ENCODE assay signal across 8 mouse cellular contexts in the genomic region with DNA sequence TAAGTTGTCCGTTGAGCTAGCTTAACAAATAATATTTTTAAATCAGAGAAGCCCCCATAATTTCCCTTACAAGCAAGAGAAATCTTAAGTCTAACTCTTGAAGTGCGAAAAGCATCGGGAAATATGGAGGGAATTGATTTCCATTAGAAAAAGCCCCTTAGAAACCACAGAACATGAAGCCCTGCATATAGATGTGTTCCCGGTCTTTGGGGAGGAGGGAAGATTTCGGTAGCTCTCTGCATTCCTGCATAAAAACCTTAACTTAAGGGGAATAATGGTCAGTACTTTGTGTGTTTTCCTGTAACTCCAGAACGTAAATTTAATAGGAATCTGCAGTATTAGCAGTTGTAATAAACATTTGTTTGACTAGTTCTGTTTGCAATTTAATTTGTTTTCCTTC.
DNase-seq lines count a peak whose midpoint lies in the region; ATAC-seq and TF ChIP-seq lines count a peak whose summit lies in the region.

No protein-coding gene starts in this region.

- peaks cover 10% of the 10 kb centered on the region for H3K4me1 ChIP-seq in cerebellum, adult 2 months (ENCODE audit: control insufficient read depth, insufficient read depth, low read length)
- H3K4me1 ChIP-seq in forebrain, embryonic 13.5 days, result peaks cover 41% of the 10 kb centered on the region
- H3K4me1 ChIP-seq in liver, embryonic 13.5 days (replicated peaks), result peaks cover 13% of the 10 kb centered on the region

- no peak for TF ChIP-seq CTCF in cerebellum, adult 2 months (IDR thresholded peaks at IDR 0.05; ENCODE audit: borderline replicate concordance, insufficient read depth, low read depth, low read length)

- peak overlapping the region; percentile 59 for H3K4me3 ChIP-seq in cerebellum, adult 2 months (replicated peaks; ENCODE audit: insufficient read depth, low read depth, low read length)
- peak overlapping the region; percentile 47 for H3K4me3 ChIP-seq in forebrain, embryonic 13.5 days
- H3K4me3 ChIP-seq in liver, embryonic 13.5 days (replicated peaks), result peak overlapping the region; percentile 58

- no peaks in the 10 kb centered on the region for H3K27me3 ChIP-seq in cerebellum, adult 2 months (ENCODE audit: control insufficient read depth, insufficient read depth, low read length)
- H3K27me3 ChIP-seq in forebrain, embryonic 13.5 days, result no peaks in the 10 kb centered on the region
- no peaks in the 10 kb centered on the region for H3K27me3 ChIP-seq in liver, embryonic 13.5 days

- no peak for DNase-seq in cerebellum, adult 2 months
- DNase-seq in cerebellum, adult 11-12 months, result no peak
- peak; percentile 69 for DNase-seq in 3T3-L1 (ENCODE audit: low read depth, low spot score)
- DNase-seq in liver, embryonic 13.5 days, result no peak
- no peak for DNase-seq in urinary bladder, postnatal 36 days (ENCODE audit: low spot score in 2 of 2)
- no peak for DNase-seq in adrenal gland, adult 18-20 months (ENCODE audit: low spot score in 2 of 2)
- DNase-seq in ovary, postnatal 36 days (ENCODE audit: low spot score), result no peak

- H3K4me2 ChIP-seq in forebrain, embryonic 13.5 days, result peak overlapping the region; percentile 67
- peak overlapping the region; percentile 69 for H3K4me2 ChIP-seq in liver, embryonic 13.5 days

- H3K36me3 ChIP-seq in forebrain, embryonic 13.5 days (ENCODE audit: poor library complexity, severe bottlenecking), result peaks cover 2% of the 10 kb centered on the region; the same call in 1 of the 2 replicates
- H3K36me3 ChIP-seq in liver, embryonic 13.5 days, result no peaks in the 10 kb centered on the region; the same call in 1 of the 2 replicates

- H3K9ac ChIP-seq in forebrain, embryonic 13.5 days, result peak overlapping the region; percentile 78
- H3K9ac ChIP-seq in liver, embryonic 13.5 days, result peak overlapping the region; percentile 50; the same call in 1 of the 2 replicates

- H3K27ac ChIP-seq in cerebellum, adult 2 months (ENCODE audit: insufficient read depth, low read length), result no peak overlapping the region
- H3K27ac ChIP-seq in forebrain, embryonic 13.5 days, result peak overlapping the region; percentile 100
- H3K27ac ChIP-seq in liver, embryonic 13.5 days, result no peak overlapping the region

- no peaks in the 10 kb centered on the region for H3K9me3 ChIP-seq in forebrain, embryonic 13.5 days (replicated peaks)
- no peaks in the 10 kb centered on the region for H3K9me3 ChIP-seq in liver, embryonic 13.5 days (replicated peaks)

- WGBS in cerebellum, adult 2 months, result 1% methylated on average over 6 of the region's 6 CpGs
- WGBS in forebrain, embryonic 13.5 days, result 0% methylated on average over 6 of the region's 6 CpGs
- WGBS in liver, embryonic 13.5 days (ENCODE audit: insufficient replicate concordance), result 3% methylated on average over 6 of the region's 6 CpGs

- TF ChIP-seq POLR2A in cerebellum, adult 2 months (IDR thresholded peaks at IDR 0.05; ENCODE audit: borderline replicate concordance, insufficient read depth, low read length), result no peak

- ATAC-seq in forebrain, embryonic 13.5 days, result no peak
- no peak for ATAC-seq in liver, embryonic 13.5 days (ENCODE audit: low read depth)
